Mouse (Mus musculus): ENCODE results near the gene Dct. TPM values are rescaled to one million over a fixed set of nuclear protein-coding genes. Genes with fewer than 3 reads are reported as not detected.

Gene Dct
- polyA plus RNA-seq, 1 experiment from 2014 or later: 0.67 TPM

GRCm38 (mm10) chr14:118080606-118081005 lies 28.6 kb upstream of the Dct start:
- H3K9ac ChIP-seq (ENCODE audit: low read depth, low read length): no peak overlapping the region
- no peak for ATAC-seq
- no peaks in the 10 kb centered on the region for H3K9me3 ChIP-seq (replicated peaks; ENCODE audit: control insufficient read depth, low read length, poor library complexity, severe bottlenecking)
- no peaks in the 10 kb centered on the region for H3K36me3 ChIP-seq (ENCODE audit: control insufficient read depth, insufficient read depth, low read length)
- H3K27me3 ChIP-seq (ENCODE audit: control insufficient read depth, insufficient read depth, low read depth, low read length): no peaks in the 10 kb centered on the region; the same call in 1 of the 2 replicates
- H3K4me1 ChIP-seq (ENCODE audit: control insufficient read depth, insufficient read depth, low read length): peaks cover 2% of the 10 kb centered on the region; the same call in 1 of the 2 replicates
- H3K4me2 ChIP-seq (ENCODE audit: low read length): no peak overlapping the region
- H3K27ac ChIP-seq (ENCODE audit: low read length): no peak overlapping the region
- 43% methylated on average over 11 of the region's 11 CpGs for WGBS
- H3K4me3 ChIP-seq (ENCODE audit: low read depth, low read length): no peak overlapping the region

- H3K4me1 ChIP-seq (ENCODE audit: control insufficient read depth, insufficient read depth, low read length): no peaks in the 10 kb centered on the region; the same call in 1 of the 2 replicates
- ATAC-seq: no peak
- no peak overlapping the region for H3K27ac ChIP-seq (ENCODE audit: low read length)
- H3K36me3 ChIP-seq (ENCODE audit: control insufficient read depth, insufficient read depth, low read length): no peaks in the 10 kb centered on the region
- no peaks in the 10 kb centered on the region for H3K9me3 ChIP-seq (replicated peaks; ENCODE audit: control insufficient read depth, low read length, poor library complexity, severe bottlenecking)
- H3K9ac ChIP-seq (ENCODE audit: low read depth, low read length): no peak overlapping the region
- H3K4me3 ChIP-seq (ENCODE audit: low read depth, low read length): no peak overlapping the region
- 66% methylated on average over 12 of the region's 12 CpGs for WGBS
- H3K27me3 ChIP-seq (ENCODE audit: control insufficient read depth, insufficient read depth, low read depth, low read length): no peaks in the 10 kb centered on the region
- H3K4me2 ChIP-seq (ENCODE audit: low read length): no peak overlapping the region
Measured at GRCm38 (mm10) chr14:118070100-118070499, 18.1 kb upstream of the Dct start.

GRCm38 (mm10) chr14:118069439-118070079 lies 17.5 kb upstream of the Dct start:
- ATAC-seq: no peak
- WGBS: 86% methylated on average over 12 of the region's 12 CpGs

GRCm38 (mm10) chr14:118061766-118062432 lies 9.9 kb upstream of the Dct start:
- no peak overlapping the region for H3K4me3 ChIP-seq (ENCODE audit: low read depth, low read length)
- peak; percentile 62; the same call in 1 of the 2 replicates for ATAC-seq

More at GRCm38 (mm10) chr14:118069439-118070079, 17.5 kb upstream of the Dct start:
- no peak overlapping the region for H3K27ac ChIP-seq (ENCODE audit: low read length)
- H3K4me3 ChIP-seq (ENCODE audit: low read depth, low read length): no peak overlapping the region
- no peak overlapping the region for H3K4me2 ChIP-seq (ENCODE audit: low read length)
- H3K4me1 ChIP-seq (ENCODE audit: control insufficient read depth, insufficient read depth, low read length): no peaks in the 10 kb centered on the region; the same call in 1 of the 2 replicates
- no peaks in the 10 kb centered on the region for H3K36me3 ChIP-seq (ENCODE audit: control insufficient read depth, insufficient read depth, low read length)
- no peak overlapping the region for H3K9ac ChIP-seq (ENCODE audit: low read depth, low read length)
- H3K27me3 ChIP-seq (ENCODE audit: control insufficient read depth, insufficient read depth, low read depth, low read length): no peaks in the 10 kb centered on the region
- H3K9me3 ChIP-seq (replicated peaks; ENCODE audit: control insufficient read depth, low read length, poor library complexity, severe bottlenecking): no peaks in the 10 kb centered on the region

GRCm38 (mm10) chr14:118058581-118058886 lies 6.5 kb upstream of the Dct start:
- Histone ChIP-seq H3K9me3 (replicated peaks; ENCODE audit: control insufficient read depth, low read length, poor library complexity, severe bottlenecking) (no peaks in the 10 kb centered on the region), H3K36me3 (ENCODE audit: control insufficient read depth, insufficient read depth, low read length) (no peaks in the 10 kb centered on the region), H3K4me2 (ENCODE audit: low read length) (no peak overlapping the region), H3K9ac (ENCODE audit: low read depth, low read length) (no peak overlapping the region), H3K4me3 (ENCODE audit: low read depth, low read length) (no peak overlapping the region), H3K4me1 (ENCODE audit: control insufficient read depth, insufficient read depth, low read length) (no peaks in the 10 kb centered on the region), H3K27me3 (ENCODE audit: control insufficient read depth, insufficient read depth, low read depth, low read length) (no peaks in the 10 kb centered on the region; the same call in 1 of the 2 replicates), H3K27ac (ENCODE audit: low read length) (no peak overlapping the region)
- no peak for ATAC-seq
- WGBS: 88% methylated on average over 4 of the region's 4 CpGs

More at GRCm38 (mm10) chr14:118061766-118062432, 9.9 kb upstream of the Dct start:
- Histone ChIP-seq H3K9me3 (replicated peaks; ENCODE audit: control insufficient read depth, low read length, poor library complexity, severe bottlenecking) (no peaks in the 10 kb centered on the region), H3K27ac (ENCODE audit: low read length) (no peak overlapping the region), H3K27me3 (ENCODE audit: control insufficient read depth, insufficient read depth, low read depth, low read length) (no peaks in the 10 kb centered on the region), H3K36me3 (ENCODE audit: control insufficient read depth, insufficient read depth, low read length) (no peaks in the 10 kb centered on the region), H3K4me1 (ENCODE audit: control insufficient read depth, insufficient read depth, low read length) (no peaks in the 10 kb centered on the region), H3K4me2 (ENCODE audit: low read length) (no peak overlapping the region), H3K9ac (ENCODE audit: low read depth, low read length) (no peak overlapping the region)
- 76% methylated on average over 7 of the region's 7 CpGs for WGBS

DNA sequence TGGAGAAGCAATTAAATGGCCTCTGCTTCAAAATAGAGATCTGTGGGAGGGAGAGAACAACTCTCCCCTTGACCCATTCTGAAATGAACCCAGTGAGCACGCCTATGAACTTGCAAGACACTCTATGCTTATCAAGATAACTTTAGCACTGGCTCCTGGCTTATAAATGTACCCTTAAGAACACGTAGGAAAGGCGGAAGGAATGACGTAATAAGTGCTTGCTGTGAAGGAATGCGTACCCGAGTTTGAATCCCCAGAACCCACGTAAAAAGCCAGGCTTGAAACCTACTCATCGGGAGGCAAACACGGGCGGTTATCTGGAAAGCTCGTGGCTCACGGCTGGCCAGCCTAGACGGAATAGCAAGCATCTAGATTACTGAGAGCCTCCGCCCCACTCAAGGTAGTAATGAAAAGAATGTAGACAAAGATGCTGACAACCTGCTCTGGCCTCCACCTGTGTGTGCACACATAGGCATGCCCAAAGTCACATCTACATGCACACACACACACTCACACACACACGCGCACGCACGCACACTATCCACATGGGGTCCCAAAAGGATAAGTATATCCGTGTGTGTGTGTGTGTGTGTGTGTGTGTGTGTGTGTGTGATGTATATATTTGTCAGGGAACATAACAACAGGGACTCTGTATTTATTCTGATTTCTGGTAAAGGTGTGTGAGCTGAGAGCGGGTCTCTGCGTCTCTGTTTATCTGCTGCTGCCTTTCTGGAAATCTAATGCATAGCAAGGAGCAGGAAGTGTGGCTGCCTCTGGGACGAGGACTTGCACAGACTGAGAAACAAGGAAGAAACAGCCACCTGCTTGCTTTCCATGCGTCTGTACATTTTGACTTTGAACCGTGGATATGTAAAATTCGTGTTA lies 5.9 kb upstream of the Dct start:
- Histone ChIP-seq H3K27ac (ENCODE audit: low read length) (no peak overlapping the region), H3K4me2 (ENCODE audit: low read length) (no peak overlapping the region), H3K4me1 (ENCODE audit: control insufficient read depth, insufficient read depth, low read length) (no peaks in the 10 kb centered on the region), H3K9me3 (replicated peaks; ENCODE audit: control insufficient read depth, low read length, poor library complexity, severe bottlenecking) (no peaks in the 10 kb centered on the region), H3K9ac (ENCODE audit: low read depth, low read length) (no peak overlapping the region), H3K4me3 (ENCODE audit: low read depth, low read length) (no peak overlapping the region), H3K36me3 (ENCODE audit: control insufficient read depth, insufficient read depth, low read length) (no peaks in the 10 kb centered on the region), H3K27me3 (ENCODE audit: control insufficient read depth, insufficient read depth, low read depth, low read length) (no peaks in the 10 kb centered on the region; the same call in none of the 2 replicates)
- 90% methylated on average over 25 of the region's 25 CpGs for WGBS
- ATAC-seq: no peak

GRCm38 (mm10) chr14:118052770-118053169 lies 726 bp upstream of the Dct start:
- Histone ChIP-seq H3K27me3 (ENCODE audit: control insufficient read depth, insufficient read depth, low read depth, low read length) (peaks cover 3% of the 10 kb centered on the region), H3K4me2 (ENCODE audit: low read length) (no peak overlapping the region), H3K9ac (ENCODE audit: low read depth, low read length) (no peak overlapping the region), H3K4me1 (ENCODE audit: control insufficient read depth, insufficient read depth, low read length) (peaks cover 9% of the 10 kb centered on the region), H3K4me3 (ENCODE audit: low read depth, low read length) (no peak overlapping the region), H3K27ac (ENCODE audit: low read length) (no peak overlapping the region), H3K36me3 (ENCODE audit: control insufficient read depth, insufficient read depth, low read length) (no peaks in the 10 kb centered on the region), H3K9me3 (replicated peaks; ENCODE audit: control insufficient read depth, low read length, poor library complexity, severe bottlenecking) (no peaks in the 10 kb centered on the region)
- no peak for ATAC-seq
- WGBS: 47% methylated on average over 11 of the region's 11 CpGs

DNA sequence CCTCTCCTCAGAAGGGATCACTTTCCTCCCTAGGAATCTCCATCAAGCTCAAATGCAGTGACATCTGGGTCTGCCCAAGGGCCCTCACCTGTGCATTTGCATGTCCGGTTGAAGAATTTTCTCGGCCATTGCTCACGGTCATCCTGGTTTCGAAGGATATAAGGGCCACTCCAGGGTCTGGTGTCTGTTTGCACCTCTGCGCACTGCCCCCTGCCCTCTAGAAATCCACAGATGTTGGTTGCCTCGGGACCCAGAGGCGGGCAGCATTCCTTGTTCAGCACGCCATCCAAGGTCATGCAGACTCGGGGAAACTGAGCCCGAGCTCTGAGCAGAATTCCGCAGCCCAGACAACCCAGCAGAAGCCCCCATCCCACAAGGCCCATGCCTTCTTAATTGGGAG lies 648 bp downstream of the Dct start:
- H3K4me3 ChIP-seq (ENCODE audit: low read depth, low read length): no peak overlapping the region
- ATAC-seq: peak; percentile 25; the same call in 1 of the 2 replicates
- H3K27me3 ChIP-seq (ENCODE audit: control insufficient read depth, insufficient read depth, low read depth, low read length): peaks cover 3% of the 10 kb centered on the region
- H3K4me2 ChIP-seq (ENCODE audit: low read length): no peak overlapping the region
- H3K27ac ChIP-seq (ENCODE audit: low read length): no peak overlapping the region
- H3K4me1 ChIP-seq (ENCODE audit: control insufficient read depth, insufficient read depth, low read length): peaks cover 9% of the 10 kb centered on the region
- WGBS: 75% methylated on average over 11 of the region's 11 CpGs
- H3K9me3 ChIP-seq (replicated peaks; ENCODE audit: control insufficient read depth, low read length, poor library complexity, severe bottlenecking): no peaks in the 10 kb centered on the region
- H3K9ac ChIP-seq (ENCODE audit: low read depth, low read length): no peak overlapping the region
- no peaks in the 10 kb centered on the region for H3K36me3 ChIP-seq (ENCODE audit: control insufficient read depth, insufficient read depth, low read length)

Data from midbrain, embryonic 16.5 days (tissue).